Mouse (Mus musculus): ENCODE results near the gene Mog. TPM values are rescaled to one million over a fixed set of nuclear protein-coding genes. Genes with fewer than 3 reads are reported as not detected.

Mog gene
- polyA plus RNA-seq (2015; fragmentation: Nextera tagmentation; extraction: Ambion mirVana): 1.2 and 1.7 TPM in 2 replicates

GRCm38 (mm10) chr17:37022628-37023576, at the start of gene Mog:
Gene Mog (minus strand): TSS chr17:37023398.
- no peak within 1 kb of the TSS for H3K4me2 ChIP-seq
- no peak within 1 kb of the TSS for H3K9ac ChIP-seq
- WGBS: 68% methylated on average over 9 of the region's 9 CpGs
- no peaks in the 10 kb centered on the region for H3K9me3 ChIP-seq
- H3K4me3 ChIP-seq: no peak within 1 kb of the TSS
- H3K4me1 ChIP-seq (replicated peaks): peaks cover 5% of the 10 kb centered on the region
- no peak for ATAC-seq (ENCODE audit: low read depth)
- no peak within 1 kb of the TSS for H3K27ac ChIP-seq (replicated peaks)
- no peaks in the 10 kb centered on the region for H3K27me3 ChIP-seq
- H3K36me3 ChIP-seq: no peaks in the 10 kb centered on the region

- WGBS: 38% methylated on average over 11 of the region's 11 CpGs
- Histone ChIP-seq H3K27me3 (no peaks in the 10 kb centered on the region), H3K9ac (peak overlapping the region; percentile 34; the same call in 1 of the 2 replicates), H3K4me1 (replicated peaks) (0 out of 2 replicates have a peak, but pooled peaks cover 6% of the 10 kb centered on the region), H3K9me3 (no peaks in the 10 kb centered on the region), H3K36me3 (peaks cover 93% of the 10 kb centered on the region), H3K27ac (replicated peaks) (0 out of 2 replicates have a peak overlapping the region, but pooled peaks have one; percentile 46), H3K4me2 (no peak overlapping the region), H3K4me3 (no peak overlapping the region)
- no peak for ATAC-seq (ENCODE audit: low read depth)
Observed at GRCm38 (mm10) chr17:37072730-37073276, 49.6 kb upstream of the Mog start.

GRCm38 (mm10) chr17:37072080-37072729, 49.0 kb upstream of the Mog start:
- ATAC-seq (ENCODE audit: low read depth): no peak; the same call in 1 of the 2 replicates
- no peaks in the 10 kb centered on the region for H3K27me3 ChIP-seq
- 65% methylated on average over 12 of the region's 12 CpGs for WGBS
- peaks cover 99% of the 10 kb centered on the region for H3K36me3 ChIP-seq
- no peak overlapping the region for H3K4me2 ChIP-seq
- no peaks in the 10 kb centered on the region for H3K9me3 ChIP-seq
- H3K27ac ChIP-seq (replicated peaks): peak overlapping the region; percentile 46; the same call in 1 of the 2 replicates
- 0 out of 2 replicates have a peak, but pooled peaks cover 6% of the 10 kb centered on the region for H3K4me1 ChIP-seq (replicated peaks)
- no peak overlapping the region for H3K4me3 ChIP-seq
- H3K9ac ChIP-seq: no peak overlapping the region

- WGBS: 91% methylated on average over 8 of the region's 8 CpGs
- H3K9me3 ChIP-seq: no peaks in the 10 kb centered on the region
- ATAC-seq (ENCODE audit: low read depth): no peak
- H3K27ac ChIP-seq (replicated peaks): no peak overlapping the region
- H3K4me2 ChIP-seq: no peak overlapping the region
- H3K27me3 ChIP-seq: no peaks in the 10 kb centered on the region
- 0 out of 2 replicates have a peak, but pooled peaks cover 6% of the 10 kb centered on the region for H3K4me1 ChIP-seq (replicated peaks)
- no peak overlapping the region for H3K9ac ChIP-seq
- H3K36me3 ChIP-seq: peaks cover 99% of the 10 kb centered on the region
- no peak overlapping the region for H3K4me3 ChIP-seq
Observed at GRCm38 (mm10) chr17:37070121-37070520, 46.9 kb upstream of the Mog start.

GRCm38 (mm10) chr17:37067861-37068260, 44.7 kb upstream of the Mog start:
- H3K4me3 ChIP-seq: no peak overlapping the region
- no peaks in the 10 kb centered on the region for H3K27me3 ChIP-seq
- H3K9ac ChIP-seq: no peak overlapping the region
- 0 out of 2 replicates have a peak, but pooled peaks cover 6% of the 10 kb centered on the region for H3K4me1 ChIP-seq (replicated peaks)
- H3K36me3 ChIP-seq: peaks cover 99% of the 10 kb centered on the region
- no peaks in the 10 kb centered on the region for H3K9me3 ChIP-seq
- no peak for ATAC-seq (ENCODE audit: low read depth)
- no peak overlapping the region for H3K27ac ChIP-seq (replicated peaks)
- no peak overlapping the region for H3K4me2 ChIP-seq
- WGBS: 94% methylated on average over 1 of the region's 1 CpGs

GRCm38 (mm10) chr17:37065993-37066392, 42.8 kb upstream of the Mog start:
- WGBS: 97% methylated on average over 2 of the region's 2 CpGs
- Histone ChIP-seq H3K4me3 (no peak overlapping the region), H3K4me1 (replicated peaks) (no peaks in the 10 kb centered on the region), H3K27me3 (no peaks in the 10 kb centered on the region), H3K9ac (no peak overlapping the region), H3K27ac (replicated peaks) (no peak overlapping the region), H3K9me3 (no peaks in the 10 kb centered on the region), H3K4me2 (no peak overlapping the region), H3K36me3 (peaks cover 99% of the 10 kb centered on the region)
- no peak for ATAC-seq (ENCODE audit: low read depth)

- Histone ChIP-seq H3K4me2 (no peak overlapping the region), H3K27me3 (no peaks in the 10 kb centered on the region), H3K9me3 (no peaks in the 10 kb centered on the region), H3K4me1 (replicated peaks) (no peaks in the 10 kb centered on the region), H3K9ac (no peak overlapping the region), H3K36me3 (peaks cover 99% of the 10 kb centered on the region), H3K4me3 (no peak overlapping the region), H3K27ac (replicated peaks) (no peak overlapping the region)
- WGBS: 85% methylated on average over 11 of the region's 11 CpGs
- ATAC-seq (ENCODE audit: low read depth): no peak
Observed at GRCm38 (mm10) chr17:37063686-37064495, 40.7 kb upstream of the Mog start.

GRCm38 (mm10) chr17:37063063-37063462, 39.9 kb upstream of the Mog start:
- Histone ChIP-seq H3K4me1 (replicated peaks) (no peaks in the 10 kb centered on the region), H3K9me3 (no peaks in the 10 kb centered on the region), H3K27ac (replicated peaks) (no peak overlapping the region), H3K9ac (no peak overlapping the region), H3K4me2 (no peak overlapping the region), H3K4me3 (no peak overlapping the region), H3K27me3 (no peaks in the 10 kb centered on the region), H3K36me3 (peaks cover 99% of the 10 kb centered on the region)
- WGBS: 86% methylated on average over 10 of the region's 10 CpGs
- ATAC-seq (ENCODE audit: low read depth): no peak

GRCm38 (mm10) chr17:37062101-37062641, 39.0 kb upstream of the Mog start:
- no peaks in the 10 kb centered on the region for H3K27me3 ChIP-seq
- 92% methylated on average over 10 of the region's 10 CpGs for WGBS
- H3K9ac ChIP-seq: no peak overlapping the region
- peaks cover 99% of the 10 kb centered on the region for H3K36me3 ChIP-seq
- no peak for ATAC-seq (ENCODE audit: low read depth)
- no peaks in the 10 kb centered on the region for H3K9me3 ChIP-seq
- no peak overlapping the region for H3K4me2 ChIP-seq
- no peak overlapping the region for H3K27ac ChIP-seq (replicated peaks)
- no peak overlapping the region for H3K4me3 ChIP-seq
- no peaks in the 10 kb centered on the region for H3K4me1 ChIP-seq (replicated peaks)

GRCm38 (mm10) chr17:37061435-37061834, 38.2 kb upstream of the Mog start:
- no peak for ATAC-seq (ENCODE audit: low read depth)
- Histone ChIP-seq H3K9me3 (no peaks in the 10 kb centered on the region), H3K27ac (replicated peaks) (no peak overlapping the region), H3K4me2 (no peak overlapping the region), H3K4me3 (no peak overlapping the region), H3K36me3 (peaks cover 99% of the 10 kb centered on the region), H3K9ac (no peak overlapping the region), H3K4me1 (replicated peaks) (no peaks in the 10 kb centered on the region), H3K27me3 (no peaks in the 10 kb centered on the region)
- WGBS: 82% methylated on average over 3 of the region's 3 CpGs

GRCm38 (mm10) chr17:37056957-37057356, 33.8 kb upstream of the Mog start:
- Histone ChIP-seq H3K9ac (no peak overlapping the region), H3K9me3 (no peaks in the 10 kb centered on the region), H3K4me2 (no peak overlapping the region), H3K4me1 (replicated peaks) (peaks cover 15% of the 10 kb centered on the region), H3K27me3 (no peaks in the 10 kb centered on the region), H3K4me3 (no peak overlapping the region), H3K27ac (replicated peaks) (no peak overlapping the region), H3K36me3 (peaks cover 97% of the 10 kb centered on the region)
- 77% methylated on average over 6 of the region's 6 CpGs for whole genome bisulfite sequencing
- ATAC-seq (ENCODE audit: low read depth): no peak

All from neural tube, embryonic 13.5 days (tissue).